Mouse (Mus musculus) kidney, adult 18-20 months (tissue): ENCODE measurements at regions not wholly inside any gene's neighbourhood (a gene's known extent, or its start where the extent isn't known, plus 50 kb on each side); places are given as distances from the start of the nearest gene placed in this dataset.

Experiments used
- DNase-seq: peaks from one replicate; pipeline ENCODE4 v3.0.0; 2021

- no peak for DNase-seq
Observed at GRCm38 (mm10) chr10:37367796-37368195, 229.1 kb upstream of the Marcks start.

- DNase-seq, result no peak
Observed at GRCm38 (mm10) chr10:37364506-37364905, 225.8 kb upstream of the Marcks start.

- no peak for DNase-seq
Observed at GRCm38 (mm10) chr10:37360985-37361384, 222.3 kb upstream of the Marcks start.

- DNase-seq, result no peak
Observed at GRCm38 (mm10) chr10:37358900-37359299, 220.2 kb upstream of the Marcks start.

- DNase-seq, result no peak
Observed at GRCm38 (mm10) chr10:37358334-37358733, 219.6 kb upstream of the Marcks start.

GRCm38 (mm10) chr10:37357304-37358060 is 218.8 kb upstream of the Marcks start:
- DNase-seq, result no peak

GRCm38 (mm10) chr10:37349261-37349660 is 210.5 kb upstream of the Marcks start:
- DNase-seq, result no peak

- DNase-seq, result no peak
Observed at GRCm38 (mm10) chr10:37348416-37348815, 209.7 kb upstream of the Marcks start.

GRCm38 (mm10) chr10:37347661-37348060 is 208.9 kb upstream of the Marcks start:
- no peak for DNase-seq

- no peak for DNase-seq
Observed at GRCm38 (mm10) chr10:37342675-37343074, 204.0 kb upstream of the Marcks start.

- no peak for DNase-seq
Observed at GRCm38 (mm10) chr10:37339658-37340057, 200.9 kb upstream of the Marcks start.

- no peak for DNase-seq
Observed at GRCm38 (mm10) chr10:37338073-37338912, 199.6 kb upstream of the Marcks start.

- no peak for DNase-seq
Observed at GRCm38 (mm10) chr10:37337172-37337620, 198.5 kb upstream of the Marcks start.

GRCm38 (mm10) chr10:37335148-37335547 is 196.4 kb upstream of the Marcks start:
- DNase-seq, result no peak

- DNase-seq, result no peak
Observed at GRCm38 (mm10) chr10:37326168-37326534, 187.4 kb upstream of the Marcks start.

GRCm38 (mm10) chr10:37325514-37326167 is 186.9 kb upstream of the Marcks start:
- no peak for DNase-seq

GRCm38 (mm10) chr10:37323689-37324088 is 185.0 kb upstream of the Marcks start:
- no peak for DNase-seq

- DNase-seq, result no peak
Observed at GRCm38 (mm10) chr10:37322809-37323208, 184.1 kb upstream of the Marcks start.

- no peak for DNase-seq
Observed at GRCm38 (mm10) chr10:37322310-37322709, 183.6 kb upstream of the Marcks start.

GRCm38 (mm10) chr10:37321171-37321570 is 182.5 kb upstream of the Marcks start:
- DNase-seq, result no peak

GRCm38 (mm10) chr10:37319746-37320430 is 181.2 kb upstream of the Marcks start:
- no peak for DNase-seq

GRCm38 (mm10) chr10:37316701-37317100 is 178.0 kb upstream of the Marcks start:
- no peak for DNase-seq

- no peak for DNase-seq
Observed at GRCm38 (mm10) chr10:37315804-37316203, 177.1 kb upstream of the Marcks start.
